Mouse (Mus musculus) megakaryocyte, embryonic 14.5 days (primary cell): Measurements from ENCODE around the gene Ppp4r4.

Experiments
- FLI1 ChIP-seq: IDR thresholded peaks from 2 replicates; pipeline ENCODE4 v1.6.1; 2012; ENCODE audit warnings: low read length, inconsistent platforms, mixed read lengths
- GATA1 ChIP-seq: IDR thresholded peaks from 3 replicates; pipeline ENCODE4 v1.6.1; 2012; ENCODE audit warnings: mixed read lengths, low read length, inconsistent platforms, borderline replicate concordance

GRCm38 (mm10) chr12:103482781-103483180 lies 49.3 kb upstream of the Ppp4r4 start:
- no peak for TF ChIP-seq GATA1
- TF ChIP-seq FLI1 = no peak
